Mouse (Mus musculus) liver, embryonic 16.5 days (tissue): ENCODE measurements around the gene Pex26. TPM values are rescaled to one million over a fixed set of nuclear protein-coding genes. Genes with fewer than 3 reads are reported as not detected.
A peak's percentile ranks its signal among the peaks of the same experiment; 100 is the strongest.

Source experiments
- ATAC-seq: fragments of 200-750 bp; cut with Nextera tagmentation; 2 replicates; pipeline ENCODE4 v1.8.0; 2017; ENCODE audit warnings: low read depth, mild to moderate bottlenecking, moderate number of reproducible peaks, moderate library complexity
- H3K27ac ChIP-seq: fragments of 300-500 bp; sonication (generic); 2 replicates; pipeline ENCODE4 v1.5.1; 2014; ENCODE audit warnings: mild to moderate bottlenecking, low read length
- H3K27me3 ChIP-seq: fragments of 300-500 bp; sonication (generic); 2 replicates; pipeline ENCODE4 v1.6.1; 2014; ENCODE audit warnings: low read depth, low read length, mixed read lengths; ENCODE audit not compliant: control insufficient read depth, insufficient read depth
- H3K36me3 ChIP-seq: fragments of 300-500 bp; sonication (generic); 2 replicates; pipeline ENCODE4 v1.6.1; 2014; ENCODE audit warnings: mild to moderate bottlenecking; ENCODE audit not compliant: control insufficient read depth, insufficient read depth
- H3K4me1 ChIP-seq: fragments of 300-500 bp; sonication (generic); 2 replicates; pipeline ENCODE4 v1.6.1; 2014; ENCODE audit warnings: low read depth, low read length, mixed read lengths; ENCODE audit not compliant: control insufficient read depth
- H3K4me2 ChIP-seq: fragments of 300-500 bp; sonication (generic); 2 replicates; pipeline ENCODE4 v1.6.1; 2014; ENCODE audit warnings: low read depth, low read length, mixed read lengths
- H3K4me3 ChIP-seq: fragments of 300-500 bp; sonication (generic); 2 replicates; pipeline ENCODE4 v1.5.1; 2014; ENCODE audit warnings: low read depth, mild to moderate bottlenecking, low read length
- H3K9ac ChIP-seq: fragments of 300-500 bp; sonication (generic); 2 replicates; pipeline ENCODE4 v1.6.1; 2014; ENCODE audit warnings: low read depth, low read length
- H3K9me3 ChIP-seq: fragments of 300-500 bp; sonication (generic); replicated peaks from 2 replicates; pipeline ENCODE4 v1.6.1; 2016; ENCODE audit warnings: low read length; ENCODE audit not compliant: control insufficient read depth
- WGBS: fragments of 180-500 bp; shearing (Covaris S2); extraction: QIAGEN DNeasy Blood & Tissue Kit; methylation state at CpG from one replicate; pipeline ENCODE4 v1.1.7; 2014; ENCODE audit not compliant: insufficient replicate concordance; 5-methylcytosine and 5-hydroxymethylcytosine counted together
- polyA plus RNA-seq: library from polyadenylated mRNA; unstranded; fragments of >200 nt; fragmentation: Nextera tagmentation; extraction: Ambion mirVana; gene quantifications from 2 replicates; pipeline ENCODE4 v1.2.1, GENCODE M21; 2015

Gene Pex26
- polyA plus RNA-seq, 1 experiment from 2014 or later: 7.8 TPM

DNA sequence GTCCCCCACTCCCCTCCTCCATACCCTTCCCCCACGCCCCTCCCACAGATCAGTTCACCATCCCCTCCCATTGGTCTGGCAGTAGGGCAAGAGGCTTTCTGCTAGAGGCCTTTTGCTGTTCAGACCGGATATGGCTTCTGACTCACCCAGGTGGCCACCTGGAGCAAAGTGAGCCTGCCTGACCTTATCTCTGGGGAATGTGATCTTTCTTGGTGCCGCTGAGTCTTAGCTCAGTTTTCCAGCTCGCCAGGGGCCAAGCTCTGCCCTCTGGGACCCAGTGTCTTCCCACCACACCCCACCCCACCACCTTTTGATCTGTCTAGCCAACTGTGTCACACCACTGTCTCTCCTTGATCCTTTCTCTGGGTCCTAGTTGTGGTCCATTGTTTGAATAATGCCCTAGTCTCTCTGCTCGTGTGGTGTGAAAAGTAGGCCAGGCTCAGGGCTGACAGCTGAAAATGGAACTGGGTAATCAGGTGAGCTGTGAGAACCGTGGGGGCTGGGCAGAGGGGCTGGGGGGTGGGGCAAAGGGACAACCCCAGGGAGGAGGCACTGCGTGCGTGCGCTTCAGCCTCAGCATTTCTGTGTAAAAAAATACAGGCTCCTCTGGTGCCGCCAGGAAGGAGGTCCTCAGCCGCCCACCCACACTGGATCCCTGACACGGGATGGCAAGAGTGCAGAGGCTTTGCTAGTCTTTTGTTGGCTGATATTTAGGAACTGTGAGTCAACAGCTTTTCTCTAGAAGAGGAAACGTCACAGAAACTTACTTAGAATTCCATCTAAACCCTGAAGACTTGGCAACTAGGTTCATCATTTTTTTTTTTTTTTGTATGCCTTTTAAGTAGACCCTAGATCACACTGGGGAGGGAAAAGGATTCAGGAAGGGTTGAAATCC is 10.8 kb downstream of the Pex26 start:
- peaks cover 8% of the 10 kb centered on the region; the same call in 1 of the 2 replicates for H3K36me3 ChIP-seq
- H3K4me3 ChIP-seq: no peak overlapping the region
- no peaks in the 10 kb centered on the region for H3K27me3 ChIP-seq
- ATAC-seq: no peak
- WGBS: 67% methylated on average over 13 of the region's 13 CpGs
- no peak overlapping the region for H3K4me2 ChIP-seq
- H3K27ac ChIP-seq: no peak overlapping the region
- no peak overlapping the region for H3K9ac ChIP-seq
- H3K4me1 ChIP-seq: no peaks in the 10 kb centered on the region
- H3K9me3 ChIP-seq: no peaks in the 10 kb centered on the region

DNA sequence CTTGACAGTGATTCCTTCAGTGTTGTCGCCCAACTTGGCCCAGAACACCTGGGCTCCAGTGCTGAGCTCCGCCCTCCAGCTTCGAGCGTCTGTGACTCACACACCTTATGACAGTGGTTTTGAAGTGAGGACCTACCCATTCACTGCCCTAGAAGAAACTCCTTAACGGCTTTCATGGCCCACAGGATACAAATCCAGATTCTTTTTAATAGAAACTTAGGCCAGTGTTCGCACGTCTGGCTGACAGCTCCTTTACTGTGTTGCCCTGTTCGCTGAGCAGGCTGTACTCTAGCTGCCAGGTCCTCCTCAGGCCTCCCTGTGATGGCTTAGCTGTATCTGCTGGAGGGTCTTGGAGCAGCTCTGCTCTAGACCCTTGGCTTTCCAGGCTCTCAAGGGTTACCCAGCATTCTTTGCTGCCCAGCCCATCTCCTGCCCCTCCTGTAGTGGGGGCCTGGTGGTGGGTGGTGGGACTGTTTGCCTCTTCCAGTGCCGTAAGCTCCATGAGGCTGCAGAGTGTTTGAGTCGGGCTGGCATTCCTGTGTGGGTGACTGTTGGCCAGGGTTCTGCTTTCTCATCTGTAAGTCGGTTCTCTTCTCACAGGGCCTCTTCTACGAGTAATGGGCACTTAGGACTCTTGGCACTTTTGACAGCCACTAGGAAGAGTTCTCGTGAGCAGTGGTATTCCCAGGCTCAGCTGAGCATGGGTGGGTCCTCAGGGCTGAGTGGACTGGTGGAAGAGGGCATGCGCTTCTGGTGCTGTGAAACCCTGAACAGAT is 11.7 kb downstream of the Pex26 start:
- no peak overlapping the region for H3K4me3 ChIP-seq
- no peak overlapping the region for H3K4me2 ChIP-seq
- 76% methylated on average over 14 of the region's 14 CpGs for WGBS
- no peak for ATAC-seq
- H3K27ac ChIP-seq: no peak overlapping the region
- no peak overlapping the region for H3K9ac ChIP-seq
- peaks cover 4% of the 10 kb centered on the region; the same call in 1 of the 2 replicates for H3K36me3 ChIP-seq
- H3K4me1 ChIP-seq: no peaks in the 10 kb centered on the region; the same call in 1 of the 2 replicates
- no peaks in the 10 kb centered on the region for H3K9me3 ChIP-seq
- H3K27me3 ChIP-seq: no peaks in the 10 kb centered on the region

DNA sequence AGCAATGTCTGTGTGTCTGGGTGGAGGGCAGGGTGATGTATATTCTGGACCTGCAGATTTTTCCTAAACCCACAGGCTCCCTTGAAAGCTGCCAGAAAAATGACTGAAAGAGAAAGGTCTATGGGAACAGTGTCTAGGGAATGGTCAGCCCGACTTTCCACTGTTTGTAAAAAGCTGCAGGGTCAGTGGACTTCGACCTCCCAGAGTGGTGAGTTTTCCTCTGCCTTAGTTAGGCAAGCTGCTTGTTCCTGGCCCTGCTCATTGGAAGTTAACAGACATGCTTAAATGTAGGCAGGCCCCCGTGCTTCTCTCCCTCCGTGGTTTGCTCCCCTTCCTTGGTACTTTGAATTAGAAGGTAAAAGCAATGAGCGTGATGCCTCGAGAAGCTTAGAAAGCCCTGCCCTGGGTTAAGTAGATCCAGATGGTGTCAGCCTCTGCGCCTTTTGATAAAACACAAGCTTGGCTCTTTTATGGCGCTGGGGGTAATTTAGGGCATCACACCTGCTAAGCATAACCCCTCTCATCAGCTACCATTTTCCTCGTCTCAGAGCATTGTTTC is 14.4 kb downstream of the Pex26 start:
- Histone ChIP-seq H3K27ac (peak overlapping the region; percentile 73), H3K36me3 (0 out of 2 replicates have a peak, but pooled peaks cover 4% of the 10 kb centered on the region), H3K4me1 (no peaks in the 10 kb centered on the region; the same call in 1 of the 2 replicates), H3K4me3 (no peak overlapping the region), H3K27me3 (no peaks in the 10 kb centered on the region), H3K9me3 (no peaks in the 10 kb centered on the region), H3K9ac (no peak overlapping the region), H3K4me2 (no peak overlapping the region)
- 55% methylated on average over 9 of the region's 9 CpGs for WGBS
- ATAC-seq: peak; percentile 78

DNA sequence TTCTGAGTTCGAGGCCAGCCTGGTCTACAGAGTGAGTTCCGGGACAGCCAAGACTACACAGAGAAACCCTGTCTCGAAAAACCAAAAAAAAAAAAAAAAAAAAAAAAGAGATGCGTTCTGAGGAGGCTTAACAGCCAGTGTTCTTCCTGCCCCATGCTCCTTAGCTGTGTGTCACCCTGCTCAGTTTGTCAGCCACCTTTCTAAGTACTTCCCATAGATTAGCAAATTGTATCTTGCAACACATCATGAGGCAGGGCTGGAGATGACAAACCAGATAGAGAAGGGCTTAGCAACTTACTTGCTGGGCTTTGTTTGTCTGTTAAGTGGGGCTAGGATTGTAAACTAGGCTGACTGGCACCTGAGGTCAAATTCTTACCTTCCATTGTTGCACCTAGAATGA is 17.0 kb downstream of the Pex26 start:
- H3K9ac ChIP-seq: no peak overlapping the region
- ATAC-seq: no peak
- no peaks in the 10 kb centered on the region; the same call in 1 of the 2 replicates for H3K4me1 ChIP-seq
- no peaks in the 10 kb centered on the region for H3K27me3 ChIP-seq
- H3K4me2 ChIP-seq: no peak overlapping the region
- H3K36me3 ChIP-seq: no peaks in the 10 kb centered on the region
- no peak overlapping the region for H3K27ac ChIP-seq
- WGBS: 47% methylated on average over 4 of the region's 4 CpGs
- no peaks in the 10 kb centered on the region for H3K9me3 ChIP-seq
- no peak overlapping the region for H3K4me3 ChIP-seq

DNA sequence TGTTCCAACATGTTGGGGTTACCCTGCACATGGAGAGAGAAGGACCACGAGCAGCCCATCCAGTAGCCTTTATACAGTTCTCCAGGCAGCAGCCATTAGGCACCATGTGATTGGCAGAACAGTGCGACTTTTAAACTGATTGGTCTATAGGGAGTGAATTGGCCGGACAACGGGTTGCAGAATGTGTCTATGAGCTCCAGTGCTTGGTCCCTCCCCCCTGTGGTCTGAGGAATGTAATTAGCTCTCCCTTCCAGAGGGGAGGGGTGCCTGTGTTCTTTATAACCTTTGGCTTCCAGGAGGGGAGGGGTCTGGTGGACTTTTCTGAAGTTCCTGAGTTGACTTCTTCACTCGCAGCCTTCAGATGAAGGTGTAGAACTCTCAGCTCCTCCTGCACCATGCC is 18.6 kb downstream of the Pex26 start:
- no peak overlapping the region for H3K27ac ChIP-seq
- no peak for ATAC-seq
- H3K9ac ChIP-seq: no peak overlapping the region
- H3K36me3 ChIP-seq: no peaks in the 10 kb centered on the region
- no peaks in the 10 kb centered on the region for H3K27me3 ChIP-seq
- H3K4me2 ChIP-seq: no peak overlapping the region
- 74% methylated on average over 5 of the region's 5 CpGs for whole genome bisulfite sequencing
- H3K4me3 ChIP-seq: no peak overlapping the region
- H3K4me1 ChIP-seq: no peaks in the 10 kb centered on the region; the same call in 1 of the 2 replicates
- H3K9me3 ChIP-seq: no peaks in the 10 kb centered on the region

DNA sequence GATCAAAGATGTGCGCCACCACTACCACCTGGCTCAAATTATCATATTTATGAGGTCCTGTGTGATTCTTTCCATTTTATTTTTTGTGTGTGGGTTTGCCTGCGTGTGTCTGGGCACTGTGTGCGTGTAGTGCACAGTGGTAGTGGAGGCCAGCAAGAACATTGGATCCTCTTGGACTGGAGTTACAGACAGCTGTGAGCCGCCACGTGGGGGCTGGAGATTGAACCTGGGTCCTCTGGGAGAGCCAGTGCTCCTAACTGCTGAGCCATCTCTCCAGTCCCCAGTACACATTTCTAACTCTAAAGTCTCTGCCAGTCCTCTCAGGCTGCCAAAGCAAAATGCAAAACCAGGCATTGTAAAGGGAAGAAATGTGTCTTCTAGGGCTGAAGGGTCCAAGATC is 23.0 kb downstream of the Pex26 start:
- Histone ChIP-seq H3K27ac (no peak overlapping the region), H3K4me3 (no peak overlapping the region), H3K4me2 (no peak overlapping the region), H3K4me1 (peaks cover 7% of the 10 kb centered on the region), H3K36me3 (no peaks in the 10 kb centered on the region), H3K27me3 (peaks cover 19% of the 10 kb centered on the region), H3K9me3 (no peaks in the 10 kb centered on the region), H3K9ac (no peak overlapping the region)
- WGBS: 69% methylated on average over 5 of the region's 5 CpGs
- no peak for ATAC-seq

DNA sequence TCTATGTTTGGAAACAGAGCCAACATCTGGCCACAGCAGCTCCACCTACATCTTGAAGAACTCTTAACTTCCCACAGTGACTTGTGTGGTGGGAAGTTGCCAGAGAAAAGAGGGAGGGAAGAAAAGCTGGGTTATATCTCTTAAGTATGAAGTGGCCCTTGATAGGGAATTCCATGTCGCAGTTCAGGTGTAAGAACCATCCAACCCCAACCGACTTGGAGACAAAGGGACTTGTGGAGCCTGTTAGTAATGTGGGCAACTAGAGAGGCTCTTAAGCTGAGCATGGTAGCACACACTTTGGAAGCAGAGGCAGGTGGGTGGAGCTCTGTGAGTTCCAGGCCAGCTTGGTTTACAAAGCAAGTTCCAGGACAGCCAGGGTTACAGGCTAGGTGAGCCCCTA is 26.1 kb downstream of the Pex26 start:
- Histone ChIP-seq H3K36me3 (no peaks in the 10 kb centered on the region), H3K4me3 (no peak overlapping the region), H3K4me2 (no peak overlapping the region), H3K9ac (no peak overlapping the region), H3K27me3 (peaks cover 19% of the 10 kb centered on the region), H3K4me1 (peaks cover 7% of the 10 kb centered on the region), H3K9me3 (no peaks in the 10 kb centered on the region), H3K27ac (no peak overlapping the region)
- no peak for ATAC-seq
- WGBS: 62% methylated on average over 2 of the region's 2 CpGs

DNA sequence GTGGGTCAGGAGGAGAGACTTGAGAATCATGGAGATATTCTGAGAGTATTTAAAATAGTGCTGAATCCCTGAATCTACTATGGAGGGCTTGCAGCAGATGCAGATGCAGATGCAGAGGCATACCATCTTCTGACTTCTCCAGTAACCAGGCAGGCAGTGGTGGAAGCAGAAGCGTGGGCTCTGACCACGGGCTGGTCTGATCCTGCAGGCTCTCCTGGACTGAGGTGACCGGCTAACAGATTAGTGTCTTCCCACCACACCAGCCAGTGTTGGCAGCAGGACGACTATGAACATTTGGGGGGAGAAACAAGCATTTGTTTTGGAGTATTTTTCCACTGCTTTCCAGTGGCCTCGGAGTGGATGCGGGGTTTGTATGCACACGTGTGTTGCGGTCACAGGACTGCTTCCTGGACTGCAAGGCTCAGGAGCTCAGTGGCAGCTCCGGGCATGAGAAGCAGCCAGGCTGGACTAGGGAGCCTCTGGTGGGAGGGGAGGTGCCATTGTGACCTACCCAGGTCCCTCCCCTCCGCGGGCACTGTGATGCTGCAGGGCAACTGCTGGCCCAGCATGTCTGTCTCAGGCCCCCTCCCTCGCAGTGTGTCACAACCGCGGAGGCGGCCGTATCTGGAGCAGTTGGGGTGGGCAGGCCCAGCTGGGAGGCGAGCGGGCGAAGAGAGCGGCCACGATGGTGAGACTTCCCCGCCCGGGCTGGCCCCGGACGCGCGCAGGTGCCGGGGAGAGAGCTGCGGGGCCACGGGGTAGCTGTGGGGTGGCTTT is 26.9 kb downstream of the Pex26 start, which contains the start of gene Tuba8:
TSS of gene Tuba8 (plus strand) at position 548 of the 777 bp plus-strand sequence.
- Histone ChIP-seq H3K4me2 (peak within 1 kb of the TSS; percentile 59), H3K4me1 (peaks cover 7% of the 10 kb centered on the region), H3K9me3 (no peaks in the 10 kb centered on the region), H3K27ac (no peak within 1 kb of the TSS), H3K27me3 (peaks cover 19% of the 10 kb centered on the region), H3K36me3 (no peaks in the 10 kb centered on the region), H3K4me3 (peak within 1 kb of the TSS; percentile 56), H3K9ac (peak within 1 kb of the TSS; percentile 15; the same call in 1 of the 2 replicates)
- 3% methylated on average over 30 of the region's 30 CpGs for WGBS
- ATAC-seq: peak; percentile 74
